Mouse (Mus musculus): ENCODE data around the gene Crygd. TPM values are rescaled to one million over a fixed set of nuclear protein-coding genes. Genes with fewer than 3 reads are reported as not detected.

Gene Crygd
- not detected for total RNA-seq (2023)

DNA sequence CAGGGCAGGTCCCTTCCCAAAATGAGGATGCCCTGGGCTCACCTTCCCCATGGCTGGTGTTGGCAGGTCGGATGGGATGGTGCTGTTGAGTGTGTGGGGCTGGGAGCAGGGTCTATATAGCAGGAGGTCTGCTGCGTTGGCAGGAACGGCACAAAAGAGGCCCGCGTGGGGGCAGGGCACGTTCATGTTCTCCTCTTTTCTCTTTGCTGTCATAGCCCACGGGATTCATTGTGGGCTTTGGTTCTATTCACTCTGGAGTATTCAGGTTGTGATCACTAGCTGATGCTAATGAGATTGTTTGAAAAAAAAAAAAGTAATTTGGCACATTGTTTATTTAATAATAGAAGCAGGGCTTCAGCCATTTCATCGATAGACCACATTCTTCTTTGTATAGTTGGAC is at the start of gene Crygd:
Gene Crygd, minus strand, starts transcription at position 101 of the 400 bp plus-strand sequence.

DNA sequence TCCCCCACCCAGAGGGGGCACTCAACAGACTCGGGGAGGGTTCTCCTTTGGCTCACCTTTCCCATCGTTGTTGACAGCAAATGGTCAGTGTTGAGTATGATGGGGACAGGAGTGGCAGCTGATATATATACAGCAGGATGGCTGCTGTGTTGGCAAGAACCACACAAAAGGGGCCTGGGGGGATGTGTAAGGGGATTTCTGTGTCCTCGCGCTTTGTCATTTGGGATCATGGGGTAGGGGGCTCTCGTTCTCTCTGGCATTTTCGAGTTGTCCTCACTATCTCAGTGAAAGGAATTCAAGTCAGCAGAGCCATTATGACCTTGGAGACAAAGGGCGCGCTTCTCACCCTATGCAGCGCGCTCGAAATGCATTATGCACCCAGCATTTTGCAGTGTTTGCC is 40.0 kb upstream of the Crygd start, which contains the start of gene Cryga:
Gene Cryga, minus strand, starts transcription at position 101 of the 400 bp plus-strand sequence.

DNA sequence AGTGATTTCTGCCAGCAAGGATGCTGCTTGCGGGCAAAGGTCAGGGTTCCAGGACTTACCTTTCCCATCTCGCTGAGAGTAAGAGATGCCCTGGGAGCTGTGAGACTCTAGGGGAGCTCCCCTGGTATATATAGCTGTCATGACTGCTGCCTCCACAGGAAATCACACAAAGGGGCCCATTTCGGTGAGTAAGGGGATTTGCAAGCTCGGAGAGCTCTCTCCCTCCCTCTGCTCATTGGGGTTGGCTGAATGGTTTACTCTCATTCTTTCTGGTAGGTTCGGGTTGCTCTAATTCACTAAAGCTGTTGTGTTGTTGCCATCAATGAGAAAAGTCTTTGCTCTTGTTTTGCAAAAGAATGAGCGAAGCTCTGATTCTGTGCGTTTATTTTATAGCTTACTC is 18.9 kb upstream of the Crygd start, which contains the start of gene Crygb:
Gene Crygb, minus strand, starts transcription at position 101 of the 400 bp plus-strand sequence.

DNA sequence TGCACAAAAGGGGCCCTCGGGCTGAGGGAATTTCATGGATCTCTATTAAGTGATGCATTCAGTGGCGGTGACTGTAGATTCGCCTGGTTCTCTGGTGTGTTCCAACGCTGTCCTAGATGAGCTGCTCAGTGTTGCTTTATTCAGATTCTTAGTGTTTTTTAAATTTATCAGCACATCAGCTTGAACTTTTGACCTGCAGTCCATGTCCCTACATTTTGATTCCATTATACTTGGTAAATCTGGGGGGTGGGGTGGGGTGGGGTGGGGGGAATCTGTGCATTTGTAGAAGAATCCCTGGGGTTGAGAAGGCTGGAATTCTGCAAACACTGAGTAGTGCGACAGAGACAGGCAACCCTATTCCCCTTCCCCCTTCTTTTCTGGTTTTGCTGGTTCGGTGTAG is 10.3 kb upstream of the Crygd start, which contains the start of gene Crygc:
Gene Crygc, minus strand, starts transcription at position 101 of the 400 bp plus-strand sequence.

DNA sequence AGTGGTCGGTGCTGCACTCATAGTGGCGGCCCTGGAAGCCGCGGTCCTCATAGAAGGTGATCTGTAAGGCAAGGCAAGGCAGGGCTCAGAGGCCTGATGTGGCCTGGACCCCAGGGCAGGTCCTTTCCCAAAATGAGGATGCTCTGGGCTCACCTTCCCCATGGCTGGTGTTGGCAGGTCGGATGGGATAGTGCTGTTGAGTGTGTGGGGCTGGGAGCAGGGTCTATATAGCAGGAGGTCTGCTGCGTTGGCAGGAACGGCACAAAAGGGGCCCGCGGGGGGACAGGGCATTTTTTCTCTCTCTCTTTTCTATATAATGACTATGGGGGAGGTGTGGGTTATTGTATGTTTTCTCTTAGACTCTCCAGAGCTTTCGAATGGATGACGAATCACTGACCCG is 12.3 kb downstream of the Crygd start, which contains the start of gene Cryge:
Gene Cryge, minus strand, starts transcription at position 198 of the 400 bp plus-strand sequence.

DNA sequence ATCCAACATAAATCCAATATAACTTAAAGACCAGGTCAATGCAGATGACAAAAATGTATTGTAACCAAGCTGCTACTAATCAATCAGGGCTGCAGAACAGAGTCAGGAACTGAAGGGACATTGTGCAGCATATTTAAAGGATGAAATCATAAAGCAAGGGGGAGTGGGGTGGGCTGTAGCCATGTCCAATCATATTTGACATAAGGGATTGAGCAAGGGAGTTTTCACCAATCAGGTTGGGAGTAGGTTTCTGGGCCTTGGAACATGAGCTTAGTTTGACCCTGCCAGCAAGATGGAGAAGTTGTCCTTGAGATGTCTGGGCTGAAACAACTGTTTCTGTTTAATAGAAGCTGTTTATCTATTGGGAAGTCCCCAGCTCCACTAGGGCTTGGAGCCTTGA is 30.6 kb downstream of the Crygd start, which contains the start of gene Akr1cl:
Gene Akr1cl, minus strand, starts transcription at position 119 of the 400 bp plus-strand sequence.

Other genes starting within 250 kb of the Crygd start
- 13.9 TPM for gene Plekhm3, start 106.6 kb downstream of the Crygd start, total RNA-seq (2023)
- gene Akr1cl, start 30.7 kb downstream of the Crygd start, total RNA-seq (2023), result not detected
- gene Cryge, start 12.3 kb downstream of the Crygd start, total RNA-seq (2023), result not detected
- not detected for gene Crygc, start 10.2 kb upstream of the Crygd start, total RNA-seq (2023)
- gene Crygb, start 18.8 kb upstream of the Crygd start, total RNA-seq (2023), result not detected
- gene Cryga, start 39.9 kb upstream of the Crygd start, total RNA-seq (2023), result not detected
- gene Gm28845, start 56.1 kb upstream of the Crygd start, total RNA-seq (2023), result not detected
- not detected for gene D630023F18Rik, start 59.8 kb upstream of the Crygd start, total RNA-seq (2023)
- 5.7 TPM for gene Idh1, start 123.0 kb upstream of the Crygd start, total RNA-seq (2023)
- 44.4 TPM for gene Pikfyve, start 123.2 kb upstream of the Crygd start, total RNA-seq (2023)
- gene Pth2r, start 218.6 kb upstream of the Crygd start, total RNA-seq (2023), result not detected

All from CD4-positive naive resting alpha-beta T cell, adult 57 days (primary cell).